Mouse (Mus musculus) bone marrow, adult 2 months (tissue): ENCODE measurements around the gene Arhgap15. TPM values are rescaled to one million over a fixed set of nuclear protein-coding genes. Genes with fewer than 3 reads are reported as not detected.

Experiments
- H3K27ac ChIP-seq: fragments of 200-500 bp; 2 replicates; pipeline ENCODE4 v1.5.1; 2012; ENCODE audit warnings: low read depth, mild to moderate bottlenecking, control low read depth, inconsistent platforms, low read length; ENCODE audit not compliant: control insufficient read depth, poor library complexity, insufficient read depth
- H3K4me1 ChIP-seq: fragments of 200-500 bp; 2 replicates; pipeline ENCODE4 v1.6.1; 2011; ENCODE audit warnings: low read length; ENCODE audit not compliant: control insufficient read depth, insufficient read depth
- H3K4me3 ChIP-seq: fragments of 200-500 bp; replicated peaks from 2 replicates; pipeline ENCODE3; 2011; ENCODE audit warnings: mild to moderate bottlenecking, low read depth, low read length, control low read depth; ENCODE audit not compliant: control insufficient read depth
- CTCF ChIP-seq: fragments of 200-500 bp; IDR thresholded peaks from 2 replicates; pipeline ENCODE4 v1.5.1; 2011; ENCODE audit warnings: low read length, control low read depth; ENCODE audit not compliant: control insufficient read depth, insufficient read depth
- POLR2A ChIP-seq: fragments of 200-500 bp; IDR thresholded peaks from 2 replicates; pipeline ENCODE4 v1.6.1; 2011; ENCODE audit warnings: low read depth, mild to moderate bottlenecking, control low read depth, low read length, borderline replicate concordance; ENCODE audit not compliant: control insufficient read depth
- WGBS: fragments of 180-500 bp; shearing (Covaris S2); methylation state at CpG from one replicate; pipeline ENCODE4 v1.1.7; 2018; 5-methylcytosine and 5-hydroxymethylcytosine counted together
- polyA plus RNA-seq: library from polyadenylated mRNA; stranded (reverse); fragments of >200 nt; gene quantifications from 2 replicates; pipeline ENCODE4 v1.2.4, GENCODE M21; 2011; ENCODE audit warnings: low replicate concordance; ENCODE audit not compliant: missing spikeins, insufficient read depth, insufficient read length

Arhgap15 gene
- polyA plus RNA-seq, 1 experiment, result 14.5 TPM

GRCm38 (mm10) chr2:43790049-43790693 lies 41.5 kb downstream of the Arhgap15 start:
- H3K4me3 ChIP-seq, result no peak overlapping the region
- no peak overlapping the region for H3K27ac ChIP-seq
- TF ChIP-seq CTCF, result no peak
- TF ChIP-seq POLR2A, result no peak
- H3K4me1 ChIP-seq, result no peaks in the 10 kb centered on the region; the same call in 1 of the 2 replicates
- 36% methylated on average over 6 of the region's 6 CpGs for WGBS

- 65% methylated on average over 6 of the region's 6 CpGs for WGBS
- H3K27ac ChIP-seq, result no peak overlapping the region
- TF ChIP-seq POLR2A (no peak), CTCF (no peak)
- H3K4me1 ChIP-seq, result no peaks in the 10 kb centered on the region; the same call in 1 of the 2 replicates
- H3K4me3 ChIP-seq, result no peak overlapping the region
Measured at GRCm38 (mm10) chr2:43791575-43791974, 43.0 kb downstream of the Arhgap15 start.

- TF ChIP-seq POLR2A, result no peak
- TF ChIP-seq CTCF, result no peak
- Histone ChIP-seq H3K4me3 (no peak overlapping the region), H3K4me1 (no peaks in the 10 kb centered on the region; the same call in 1 of the 2 replicates), H3K27ac (no peak overlapping the region)
- 58% methylated on average over 3 of the region's 3 CpGs for WGBS
Measured at GRCm38 (mm10) chr2:43793105-43793504, 44.5 kb downstream of the Arhgap15 start.

GRCm38 (mm10) chr2:43794700-43795099 lies 46.1 kb downstream of the Arhgap15 start:
- TF ChIP-seq CTCF, result no peak
- no peak for TF ChIP-seq POLR2A
- 57% methylated on average over 5 of the region's 5 CpGs for WGBS
- no peak overlapping the region for H3K4me3 ChIP-seq
- no peak overlapping the region for H3K27ac ChIP-seq
- no peaks in the 10 kb centered on the region; the same call in 1 of the 2 replicates for H3K4me1 ChIP-seq

- TF ChIP-seq CTCF, result no peak
- TF ChIP-seq POLR2A, result no peak
- 86% methylated on average over 4 of the region's 4 CpGs for WGBS
- H3K4me1 ChIP-seq, result no peaks in the 10 kb centered on the region; the same call in 1 of the 2 replicates
Measured at GRCm38 (mm10) chr2:43796448-43796847, 47.8 kb downstream of the Arhgap15 start.

GRCm38 (mm10) chr2:43805960-43806744 lies 57.5 kb downstream of the Arhgap15 start:
- WGBS, result 49% methylated on average over 4 of the region's 4 CpGs
- Histone ChIP-seq H3K4me3 (no peak overlapping the region), H3K4me1 (no peaks in the 10 kb centered on the region), H3K27ac (no peak overlapping the region)
- no peak for TF ChIP-seq CTCF
- TF ChIP-seq POLR2A, result no peak

More at GRCm38 (mm10) chr2:43796448-43796847, 47.8 kb downstream of the Arhgap15 start:
- Histone ChIP-seq H3K27ac (no peak overlapping the region), H3K4me3 (no peak overlapping the region)

GRCm38 (mm10) chr2:43815896-43816787 lies 67.5 kb downstream of the Arhgap15 start:
- H3K4me3 ChIP-seq, result no peak overlapping the region
- TF ChIP-seq CTCF, result no peak
- TF ChIP-seq POLR2A, result no peak
- 83% methylated on average over 12 of the region's 12 CpGs for WGBS
- H3K4me1 ChIP-seq, result no peaks in the 10 kb centered on the region
- no peak overlapping the region for H3K27ac ChIP-seq
